In the genomic region with DNA sequence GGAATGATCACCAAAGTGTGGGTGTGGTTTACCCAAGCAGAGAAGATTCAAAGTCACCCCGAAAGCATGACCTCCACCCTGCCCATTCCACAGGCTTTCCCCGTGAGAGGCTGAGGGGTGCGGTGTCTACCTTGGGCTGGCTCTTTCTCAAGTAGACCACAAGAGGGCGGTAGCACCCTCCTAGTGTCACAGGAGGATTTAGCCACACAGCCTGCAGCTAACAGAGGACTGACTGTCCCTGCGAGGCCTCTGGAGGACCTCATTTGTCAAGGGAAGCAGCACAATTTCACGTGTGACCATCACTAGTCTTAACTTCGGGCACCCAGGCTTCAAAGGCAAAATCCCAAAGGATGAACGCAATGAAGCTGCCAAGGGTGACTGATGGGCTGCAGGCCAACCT, we compare ENCODE assay signal across 9 mouse cellular contexts. TPM values are rescaled to one million over a fixed set of nuclear protein-coding genes. Genes with fewer than 3 reads are reported as not detected.
DNase-seq lines count a peak whose midpoint lies in the region; ATAC-seq and TF ChIP-seq lines count a peak whose summit lies in the region.
"Had no signal": no experiment of that assay in that cellular context is flagged by ENCODE, and none has a peak within 500 bp of the region (broad histone marks: within the 10 kb centered on the region; RNA-seq: fewer than 3 reads in every experiment).

No protein-coding gene starts in this region.

- H3K4me1 ChIP-seq in cerebellum, adult 2 months (ENCODE audit: control insufficient read depth, insufficient read depth, low read length): peaks cover 16% of the 10 kb centered on the region
- no peaks in the 10 kb centered on the region for H3K4me1 ChIP-seq in hindbrain, postnatal 0 days (ENCODE audit: insufficient read depth, low read length)
- H3K4me1 ChIP-seq: limb, embryonic 15.5 days had no signal

- peak; percentile 90 for ATAC-seq in hindbrain, postnatal 0 days
- ATAC-seq in megakaryocyte-erythroid progenitor cell, adult 5-6 weeks (replicated peaks; ENCODE audit: low FRiP score, low TSS enrichment, poor library complexity, severe bottlenecking): peak; percentile 91

- DNase-seq in heart, adult 18-20 months: peak; percentile 61 to 84
- no peak for DNase-seq in heart, postnatal 25 days (ENCODE audit: low spot score)
- peak; percentile 71 for DNase-seq in cerebellum, adult 2 months
- DNase-seq in forelimb bud, embryonic 11.5 days (ENCODE audit: low read depth, low spot score): peak; percentile 67
- peak; percentile 82 for DNase-seq in hindbrain, postnatal 0 days (ENCODE audit: low spot score)
- peak; percentile 51 to 76 for DNase-seq in left cerebral cortex, postnatal 10 days (ENCODE audit: extremely low spot score in 1 of 2, low spot score in 2 of 2)
- DNase-seq in right cerebral cortex, postnatal 25 days: peak; percentile 53

- H3K27ac ChIP-seq in cerebellum, adult 2 months (ENCODE audit: insufficient read depth, low read length): no peak overlapping the region
- H3K27ac ChIP-seq in hindbrain, postnatal 0 days: no peak overlapping the region
- H3K27ac ChIP-seq: limb, embryonic 15.5 days had no signal

- no peak overlapping the region for H3K4me3 ChIP-seq in cerebellum, adult 2 months (replicated peaks; ENCODE audit: insufficient read depth, low read depth, low read length)
- no peak overlapping the region for H3K4me3 ChIP-seq in hindbrain, postnatal 0 days (ENCODE audit: low read length)
- H3K4me3 ChIP-seq: limb, embryonic 15.5 days had no signal

- TF ChIP-seq POLR2A in cerebellum, adult 2 months (IDR thresholded peaks at IDR 0.05; ENCODE audit: borderline replicate concordance, insufficient read depth, low read length): no peak

- no peaks in the 10 kb centered on the region for H3K9me3 ChIP-seq in hindbrain, postnatal 0 days (ENCODE audit: low read length)
- H3K9me3 ChIP-seq: limb, embryonic 15.5 days had no signal

- no peaks in the 10 kb centered on the region for H3K36me3 ChIP-seq in hindbrain, postnatal 0 days (ENCODE audit: insufficient read depth, low read length)
- H3K36me3 ChIP-seq: limb, embryonic 15.5 days had no signal

- TF ChIP-seq CTCF in cerebellum, adult 2 months (IDR thresholded peaks at IDR 0.05; ENCODE audit: borderline replicate concordance, insufficient read depth, low read depth, low read length): peak; percentile 91
- peak; percentile 95 for TF ChIP-seq CTCF in hindbrain, postnatal 0 days (IDR thresholded peaks at IDR 0.05; ENCODE audit: low read depth)

- no peaks in the 10 kb centered on the region for H3K27me3 ChIP-seq in cerebellum, adult 2 months (ENCODE audit: control insufficient read depth, insufficient read depth, low read length)
- H3K27me3 ChIP-seq in hindbrain, postnatal 0 days (ENCODE audit: insufficient read depth, low read length): no peaks in the 10 kb centered on the region
- H3K27me3 ChIP-seq: limb, embryonic 15.5 days had no signal

- no peak overlapping the region for H3K9ac ChIP-seq in hindbrain, postnatal 0 days (replicated peaks; ENCODE audit: low read length)
- H3K9ac ChIP-seq: limb, embryonic 15.5 days had no signal

- WGBS in cerebellum, adult 2 months: 9% methylated on average over 8 of the region's 8 CpGs
- WGBS in hindbrain, postnatal 0 days: 10% methylated on average over 8 of the region's 8 CpGs

- intact Hi-C loops in heart, postnatal 25 days (cut with DNase I): loop anchor here (1.0 kb wide), 2 partner anchors 39 to 98 kb away; no protein-coding TSS in a partner anchor
- intact Hi-C loops in left cerebral cortex, postnatal 10 days (cut with DNase I): loop anchor here (2.0 to 5.0 kb wide), 2 partner anchors 40 to 96 kb away; no protein-coding TSS in a partner anchor

- no peak overlapping the region for H3K4me2 ChIP-seq in hindbrain, postnatal 0 days (ENCODE audit: low read depth, low read length)
- H3K4me2 ChIP-seq: limb, embryonic 15.5 days had no signal

RNA-seq across cellular contexts. Expression of a gene that starts 17.9 kb away (rescaled TPM):
- 10 to 100 TPM; 48.1 to 52.5 TPM for total RNA-seq in heart, adult 18-20 months (2021)
- total RNA-seq in heart, postnatal 25 days (2021): 10 to 100 TPM; 36.8 to 37.5 TPM
- 42.9 and 45.7 TPM in 2 replicates for polyA plus RNA-seq in cerebellum, adult 2 months (2012; rRNA removed)
- total RNA-seq in hindbrain, postnatal 0 days (2014; rRNA removed): 29.4 and 44.4 TPM in 2 replicates
- polyA plus RNA-seq in hindbrain, postnatal 0 days (2015; fragmentation: Nextera tagmentation; extraction: Ambion mirVana): 33.6 and 34.0 TPM in 2 replicates
- 10 to 100 TPM; 15.6 to 18.6 TPM for total RNA-seq in left cerebral cortex, postnatal 10 days (2021)
- total RNA-seq in megakaryocyte-erythroid progenitor cell, adult 5-6 weeks (2014; fragmentation: Nextera tagmentation): 17.8 and 18.9 TPM in 2 replicates
- total RNA-seq in megakaryocyte-erythroid progenitor cell, adult 5-6 weeks (2017): 1.8 and 3.5 TPM in 2 replicates

RNA-seq across cellular contexts. Expression of a gene that starts 37.3 kb away (rescaled TPM):
- total RNA-seq in heart, adult 18-20 months (2021): not detected
- not detected for total RNA-seq in heart, postnatal 25 days (2021)
- polyA plus RNA-seq in cerebellum, adult 2 months (2012; rRNA removed): 0.36 and 0.38 TPM in 2 replicates
- 0.42 TPM in 1 of 2 replicates, not detected in the other for total RNA-seq in hindbrain, postnatal 0 days (2014; rRNA removed)
- polyA plus RNA-seq in hindbrain, postnatal 0 days (2015; fragmentation: Nextera tagmentation; extraction: Ambion mirVana): 0.21 and 0.28 TPM in 2 replicates
- under 1 TPM; 0.39 to 0.49 TPM for total RNA-seq in left cerebral cortex, postnatal 10 days (2021)
- not detected in 2 replicates for total RNA-seq in megakaryocyte-erythroid progenitor cell, adult 5-6 weeks (2014; fragmentation: Nextera tagmentation)
- total RNA-seq in megakaryocyte-erythroid progenitor cell, adult 5-6 weeks (2017): not detected in 2 replicates

RNA-seq across cellular contexts. Expression of a gene that starts 59.6 kb away (rescaled TPM):
- 1 to 10 TPM; 1.5 to 1.8 TPM for total RNA-seq in heart, adult 18-20 months (2021)
- total RNA-seq in heart, postnatal 25 days (2021): 1 to 10 TPM; 1.1 to 1.7 TPM
- polyA plus RNA-seq in cerebellum, adult 2 months (2012; rRNA removed): 81.6 and 83.9 TPM in 2 replicates
- 34.7 and 39.0 TPM in 2 replicates for total RNA-seq in hindbrain, postnatal 0 days (2014; rRNA removed)
- 12.4 and 13.8 TPM in 2 replicates for polyA plus RNA-seq in hindbrain, postnatal 0 days (2015; fragmentation: Nextera tagmentation; extraction: Ambion mirVana)
- 10 to 100 TPM; 61.7 to 67.9 TPM for total RNA-seq in left cerebral cortex, postnatal 10 days (2021)
- total RNA-seq in megakaryocyte-erythroid progenitor cell, adult 5-6 weeks (2014; fragmentation: Nextera tagmentation): not detected in 2 replicates
- 0.15 TPM in 1 of 2 replicates, not detected in the other for total RNA-seq in megakaryocyte-erythroid progenitor cell, adult 5-6 weeks (2017)

Comparison
In these comparisons a context has a peak if more than half of its experiments do, and no peak if none do; other contexts are left out.
1. RNA of a gene that starts 59.6 kb away (total RNA-seq): 61.7 to 67.9 TPM in left cerebral cortex, postnatal 10 days and 34.7 to 39.0 TPM in hindbrain, postnatal 0 days; 1.5 to 1.8 TPM in heart, adult 18-20 months, 1.1 to 1.7 TPM in heart, postnatal 25 days and 0.15 TPM in megakaryocyte-erythroid progenitor cell, adult 5-6 weeks; every median in the first group is over 10 times any median in the second.